Mouse (Mus musculus) limb, embryonic 13.5 days (tissue): ENCODE data around the gene 1700023F06Rik. TPM values are rescaled to one million over a fixed set of nuclear protein-coding genes. Genes with fewer than 3 reads are reported as not detected.

ENCODE experiments used
- ATAC-seq: fragments of 200-750 bp; cut with Nextera tagmentation; 2 replicates; pipeline ENCODE4 v1.8.0; 2017; ENCODE audit warnings: low read depth, moderate number of reproducible peaks, moderate TSS enrichment; ENCODE audit not compliant: low FRiP score
- H3K27ac ChIP-seq: fragments of 300-500 bp; sonication (generic); 2 replicates; pipeline ENCODE4 v1.5.1; 2015; ENCODE audit warnings: inconsistent platforms, mild to moderate bottlenecking, moderate library complexity
- H3K27me3 ChIP-seq: fragments of 300-500 bp; sonication (generic); 2 replicates; pipeline ENCODE4 v1.6.1; 2015; ENCODE audit warnings: mild to moderate bottlenecking, inconsistent platforms
- H3K36me3 ChIP-seq: fragments of 300-500 bp; sonication (generic); 2 replicates; pipeline ENCODE4 v1.6.1; 2015; ENCODE audit warnings: inconsistent platforms, mild to moderate bottlenecking, moderate library complexity
- H3K4me1 ChIP-seq: fragments of 300-500 bp; sonication (generic); 2 replicates; pipeline ENCODE4 v1.6.1; 2015; ENCODE audit warnings: inconsistent platforms
- H3K4me2 ChIP-seq: fragments of 300-500 bp; sonication (generic); replicated peaks from 2 replicates; pipeline ENCODE4 v1.6.1; 2015; ENCODE audit warnings: inconsistent platforms, mild to moderate bottlenecking, moderate library complexity
- H3K4me3 ChIP-seq: fragments of 300-500 bp; sonication (generic); 2 replicates; pipeline ENCODE4 v1.5.1; 2015; ENCODE audit warnings: moderate library complexity, mild to moderate bottlenecking, inconsistent platforms
- H3K9ac ChIP-seq: fragments of 300-500 bp; sonication (generic); 2 replicates; pipeline ENCODE4 v1.6.1; 2015; ENCODE audit warnings: mild to moderate bottlenecking, inconsistent platforms
- H3K9me3 ChIP-seq: fragments of 300-500 bp; sonication (generic); 2 replicates; pipeline ENCODE4 v1.6.1; 2016; ENCODE audit warnings: inconsistent platforms
- WGBS: fragments of 180-500 bp; shearing (Covaris S2); methylation state at CpG from one replicate; pipeline ENCODE4 v1.1.7; 2015; 5-methylcytosine and 5-hydroxymethylcytosine counted together
- polyA plus RNA-seq: library from polyadenylated mRNA; unstranded; fragments of >200 nt; fragmentation: Nextera tagmentation; extraction: Ambion mirVana; gene quantifications from 2 replicates; pipeline ENCODE4 v1.2.1, GENCODE M21; 2015

The 1700023F06Rik gene
- polyA plus RNA-seq, 1 experiment from 2014 or later, result 0.55 TPM

DNA sequence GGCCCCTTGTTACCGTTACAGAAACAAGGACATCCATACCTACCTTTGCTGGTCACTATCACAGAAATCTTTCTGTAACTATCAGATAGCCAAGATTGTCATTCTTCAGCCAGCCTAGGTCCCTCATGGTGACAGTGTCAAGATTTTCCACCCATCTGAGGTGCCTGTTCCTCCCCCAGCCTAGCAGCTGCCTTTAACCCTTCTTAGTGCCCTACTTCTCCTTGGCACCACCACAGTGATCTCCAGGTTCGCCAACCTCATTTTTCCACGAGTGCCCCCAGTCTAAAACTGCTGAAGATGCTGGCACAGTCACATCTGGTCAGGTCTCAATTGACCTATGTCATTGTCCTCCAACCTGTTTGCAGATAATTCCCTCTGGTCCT lies 38.3 kb downstream of the 1700023F06Rik start:
- Histone ChIP-seq H3K4me1 (peaks cover 15% of the 10 kb centered on the region), H3K36me3 (no peaks in the 10 kb centered on the region), H3K27me3 (peaks cover 68% of the 10 kb centered on the region), H3K4me2 (peak overlapping the region; percentile 97), H3K4me3 (peak overlapping the region; percentile 61), H3K9ac (no peak overlapping the region), H3K9me3 (no peaks in the 10 kb centered on the region), H3K27ac (no peak overlapping the region)
- WGBS, result 58% methylated on average over 3 of the region's 3 CpGs
- no peak for ATAC-seq

- Histone ChIP-seq H3K4me3 (no peak overlapping the region), H3K4me1 (peaks cover 15% of the 10 kb centered on the region), H3K27me3 (peaks cover 68% of the 10 kb centered on the region), H3K9ac (no peak overlapping the region), H3K4me2 (no peak overlapping the region), H3K9me3 (no peaks in the 10 kb centered on the region), H3K36me3 (no peaks in the 10 kb centered on the region), H3K27ac (no peak overlapping the region)
- 70% methylated on average over 5 of the region's 5 CpGs for WGBS
- no peak for ATAC-seq
Measured at GRCm38 (mm10) chr11:103169664-103170063, 38.7 kb downstream of the 1700023F06Rik start.

DNA sequence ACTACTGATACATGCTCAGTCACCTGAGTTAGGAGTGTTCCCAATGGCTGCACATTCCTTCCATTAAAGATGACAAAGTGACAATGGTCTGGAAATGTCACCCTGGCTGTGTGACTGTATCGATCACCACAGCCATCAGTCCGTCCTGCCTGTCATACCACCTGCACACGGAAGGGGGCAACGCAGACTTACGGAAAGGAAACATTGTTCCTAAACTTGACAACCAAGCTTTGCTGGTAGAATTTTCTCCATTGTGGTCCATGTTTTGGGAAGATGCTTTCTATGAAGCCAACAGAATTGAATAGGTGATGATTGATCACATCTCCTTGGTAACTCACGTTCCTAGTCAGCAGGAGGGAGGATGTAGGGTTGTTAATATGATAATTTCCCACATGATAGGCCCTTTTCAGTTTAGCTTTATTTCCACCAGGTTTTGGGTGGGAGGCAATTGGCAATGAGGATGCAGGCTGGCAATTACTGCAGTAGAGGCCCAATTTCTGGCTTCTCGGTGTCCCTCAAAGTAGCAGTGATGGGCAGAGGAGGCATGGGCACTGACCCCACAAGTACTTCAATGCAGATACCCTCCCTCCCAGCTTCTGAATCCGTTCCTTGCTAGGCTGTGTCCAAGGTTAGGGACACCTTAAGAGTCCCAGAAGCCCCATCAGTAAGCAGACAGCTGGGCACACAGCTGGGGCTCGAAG lies 39.5 kb downstream of the 1700023F06Rik start:
- no peak for ATAC-seq
- Histone ChIP-seq H3K36me3 (no peaks in the 10 kb centered on the region), H3K9ac (no peak overlapping the region), H3K4me1 (peaks cover 15% of the 10 kb centered on the region), H3K4me2 (no peak overlapping the region), H3K27ac (no peak overlapping the region), H3K9me3 (no peaks in the 10 kb centered on the region), H3K27me3 (peaks cover 66% of the 10 kb centered on the region), H3K4me3 (no peak overlapping the region)
- WGBS, result 28% methylated on average over 9 of the region's 9 CpGs

DNA sequence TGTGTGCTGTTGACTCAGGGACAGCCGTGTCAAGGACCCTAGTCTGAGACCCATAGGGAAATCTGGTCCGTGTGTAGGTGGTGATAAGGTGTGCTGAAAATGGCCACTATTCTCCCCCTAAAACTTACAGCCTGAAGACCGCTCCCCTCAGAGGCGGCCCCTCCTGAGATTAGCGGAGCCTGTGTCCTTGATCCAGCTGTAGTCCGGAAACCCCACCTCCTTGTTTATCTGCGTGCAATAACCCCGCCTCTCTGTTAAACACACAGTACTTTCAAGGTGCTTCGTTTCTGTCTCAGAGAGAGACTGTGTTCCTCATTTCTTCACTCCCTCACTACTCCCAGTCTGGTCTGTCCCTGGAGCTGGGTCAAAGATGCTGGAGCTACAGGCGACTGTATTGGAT lies 44.0 kb downstream of the 1700023F06Rik start:
- no peaks in the 10 kb centered on the region for H3K9me3 ChIP-seq
- 21% methylated on average over 10 of the region's 10 CpGs for WGBS
- H3K4me3 ChIP-seq, result no peak overlapping the region
- ATAC-seq, result no peak
- no peak overlapping the region for H3K27ac ChIP-seq
- H3K4me2 ChIP-seq, result no peak overlapping the region
- no peaks in the 10 kb centered on the region for H3K36me3 ChIP-seq
- peaks cover 22% of the 10 kb centered on the region for H3K27me3 ChIP-seq
- H3K9ac ChIP-seq, result no peak overlapping the region
- H3K4me1 ChIP-seq, result no peaks in the 10 kb centered on the region

GRCm38 (mm10) chr11:103162132-103162531 lies 46.2 kb downstream of the 1700023F06Rik start:
- no peak for ATAC-seq
- no peaks in the 10 kb centered on the region for H3K36me3 ChIP-seq
- 87% methylated on average over 5 of the region's 5 CpGs for WGBS
- 0 out of 2 replicates have a peak, but pooled peaks cover 4% of the 10 kb centered on the region for H3K27me3 ChIP-seq
- peaks cover 7% of the 10 kb centered on the region for H3K4me1 ChIP-seq
- H3K9me3 ChIP-seq, result no peaks in the 10 kb centered on the region
- no peak overlapping the region for H3K4me2 ChIP-seq
- no peak overlapping the region for H3K9ac ChIP-seq
- no peak overlapping the region for H3K27ac ChIP-seq
- H3K4me3 ChIP-seq, result no peak overlapping the region

DNA sequence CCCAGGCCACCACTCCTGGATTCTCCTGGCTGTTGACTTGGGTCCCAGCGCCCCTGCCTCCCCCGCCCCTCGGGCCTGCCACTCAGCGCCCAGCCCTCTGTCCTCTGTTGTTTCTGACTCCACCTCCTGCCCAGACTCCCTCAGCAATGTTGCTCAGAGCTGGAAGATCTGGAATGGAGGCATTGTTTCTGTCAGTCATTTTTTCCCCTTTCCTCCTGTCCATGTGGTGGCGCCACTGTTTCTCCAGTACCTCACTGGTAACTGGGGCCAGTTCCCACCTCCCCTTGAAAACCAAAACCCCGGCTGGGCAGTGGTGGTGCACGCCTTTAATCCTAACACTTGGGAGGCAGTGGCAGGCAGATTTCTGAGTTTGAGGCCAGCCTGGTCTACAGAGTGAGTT lies 46.9 kb downstream of the 1700023F06Rik start:
- no peak overlapping the region for H3K9ac ChIP-seq
- no peak overlapping the region for H3K4me2 ChIP-seq
- H3K4me3 ChIP-seq, result no peak overlapping the region
- no peaks in the 10 kb centered on the region for H3K9me3 ChIP-seq
- H3K27me3 ChIP-seq, result 0 out of 2 replicates have a peak, but pooled peaks cover 4% of the 10 kb centered on the region
- H3K27ac ChIP-seq, result no peak overlapping the region
- H3K4me1 ChIP-seq, result peaks cover 7% of the 10 kb centered on the region
- no peak for ATAC-seq
- WGBS, result 77% methylated on average over 7 of the region's 7 CpGs
- no peaks in the 10 kb centered on the region for H3K36me3 ChIP-seq

DNA sequence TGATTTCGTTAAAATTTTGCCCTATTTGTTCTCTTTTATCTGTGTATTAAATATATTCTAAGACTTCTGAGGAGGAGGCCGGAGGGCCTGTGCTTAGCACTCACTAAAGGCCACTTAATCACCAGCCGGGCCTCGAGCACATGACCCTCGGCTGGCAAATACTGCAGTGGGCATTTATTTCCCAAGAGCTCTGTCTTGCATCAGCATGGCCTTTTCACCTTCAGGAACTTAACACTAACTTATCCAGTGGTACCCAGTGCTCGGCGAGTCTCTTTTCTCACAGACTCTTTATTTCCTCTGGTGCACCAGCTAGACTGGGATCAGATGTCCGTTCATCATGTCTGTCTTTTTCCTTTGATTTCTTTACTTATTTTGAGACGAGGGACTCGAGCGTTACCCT lies 47.6 kb downstream of the 1700023F06Rik start:
- 85% methylated on average over 11 of the region's 11 CpGs for WGBS

DNA sequence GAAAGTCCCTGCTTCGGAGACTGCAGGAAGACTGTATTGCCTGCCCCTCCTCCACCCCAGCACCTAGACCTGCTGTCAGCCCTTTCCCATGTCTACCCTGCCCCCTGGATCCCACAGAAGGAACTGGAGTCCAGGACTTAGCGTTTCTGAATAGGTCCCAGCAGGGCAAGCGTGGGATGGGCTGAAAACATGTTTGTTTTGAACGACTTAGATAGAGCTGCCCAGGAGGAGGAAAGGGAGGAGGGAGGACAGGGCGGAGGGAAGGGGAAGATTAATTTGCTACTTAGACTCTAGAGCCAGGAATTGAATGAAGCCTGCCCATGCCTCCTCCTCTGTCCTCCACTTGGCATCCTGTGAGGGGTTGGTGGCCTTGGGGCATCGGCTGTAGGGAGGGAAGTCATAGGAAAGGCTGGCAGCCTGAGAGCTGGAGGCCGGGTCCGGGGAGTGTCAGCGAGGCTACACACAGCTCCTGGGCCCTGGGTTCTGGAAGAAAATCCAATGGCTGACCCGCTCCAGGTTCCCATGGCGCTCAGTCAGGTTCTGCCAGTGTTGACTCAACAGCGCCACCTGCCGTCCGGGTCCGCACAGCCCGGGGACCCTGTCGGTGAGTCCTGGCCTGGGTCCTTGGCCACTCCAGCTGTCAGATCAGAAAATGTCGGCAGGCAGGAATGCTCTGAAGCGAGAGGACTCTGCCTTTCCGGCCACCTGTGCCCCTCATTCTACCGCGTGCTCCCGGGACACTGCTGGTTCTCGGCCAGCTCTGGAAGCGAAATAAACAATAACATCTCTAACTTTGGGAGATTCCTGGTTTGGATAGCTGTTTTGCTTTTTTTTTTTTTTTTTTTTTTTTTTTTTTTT lies 49.5 kb downstream of the 1700023F06Rik start:
- 2% methylated on average over 25 of the region's 25 CpGs for WGBS
- peak; percentile 88 for ATAC-seq
- Histone ChIP-seq H3K4me1 (peaks cover 7% of the 10 kb centered on the region), H3K9ac (no peak overlapping the region; the same call in 1 of the 2 replicates), H3K36me3 (no peaks in the 10 kb centered on the region), H3K4me3 (peak overlapping the region; percentile 34), H3K4me2 (peak overlapping the region; percentile 64), H3K9me3 (no peaks in the 10 kb centered on the region), H3K27ac (no peak overlapping the region), H3K27me3 (no peaks in the 10 kb centered on the region)

More for the DNA sequence above, 47.6 kb downstream of the 1700023F06Rik start:
- Histone ChIP-seq H3K4me1 (peaks cover 7% of the 10 kb centered on the region), H3K27me3 (no peaks in the 10 kb centered on the region), H3K36me3 (no peaks in the 10 kb centered on the region), H3K4me2 (no peak overlapping the region), H3K9me3 (no peaks in the 10 kb centered on the region), H3K27ac (no peak overlapping the region), H3K9ac (no peak overlapping the region), H3K4me3 (no peak overlapping the region)
- ATAC-seq, result no peak

- Histone ChIP-seq H3K4me3 (no peak overlapping the region), H3K4me2 (no peak overlapping the region), H3K9ac (no peak overlapping the region), H3K36me3 (no peaks in the 10 kb centered on the region), H3K9me3 (no peaks in the 10 kb centered on the region), H3K27me3 (no peaks in the 10 kb centered on the region), H3K4me1 (peaks cover 2% of the 10 kb centered on the region), H3K27ac (no peak overlapping the region)
- ATAC-seq, result no peak
- WGBS, result 95% methylated on average over 4 of the region's 4 CpGs
Measured at GRCm38 (mm10) chr11:103149771-103150170, 58.6 kb downstream of the 1700023F06Rik start.

Other genes starting within 250 kb of the 1700023F06Rik start
- 49.6 and 53.2 TPM in 2 replicates for gene Nmt1, start 180.4 kb downstream of the 1700023F06Rik start, polyA plus RNA-seq
- 197 and 201 TPM in 2 replicates for gene Dcakd, start 180.2 kb downstream of the 1700023F06Rik start, polyA plus RNA-seq
- gene Plcd3, start 106.9 kb downstream of the 1700023F06Rik start, polyA plus RNA-seq, result 4.8 and 5.1 TPM in 2 replicates
- 14.4 and 17.2 TPM in 2 replicates for gene Acbd4, start 106.9 kb downstream of the 1700023F06Rik start, polyA plus RNA-seq
- 5.1 and 5.6 TPM in 2 replicates for gene Hexim1, start 92.3 kb downstream of the 1700023F06Rik start, polyA plus RNA-seq
- 12.8 and 13.8 TPM in 2 replicates for gene Hexim2, start 76.1 kb downstream of the 1700023F06Rik start, polyA plus RNA-seq
- 1.1 and 1.2 TPM in 2 replicates for gene Fmnl1, start 37.5 kb downstream of the 1700023F06Rik start, polyA plus RNA-seq
- gene Spata32, start 9.9 kb upstream of the 1700023F06Rik start, polyA plus RNA-seq, result not detected in 2 replicates
- 4.8 and 5.4 TPM in 2 replicates for gene Map3k14, start 58.9 kb upstream of the 1700023F06Rik start, polyA plus RNA-seq
- gene Arhgap27, start 155.1 kb upstream of the 1700023F06Rik start, polyA plus RNA-seq, result 5.1 and 6.8 TPM in 2 replicates
- gene Plekhm1, start 204.1 kb upstream of the 1700023F06Rik start, polyA plus RNA-seq, result 7.1 and 8.7 TPM in 2 replicates